Mouse (Mus musculus): ENCODE measurements around the gene 9930022D16Rik. TPM values are rescaled to one million over a fixed set of nuclear protein-coding genes. Genes with fewer than 3 reads are reported as not detected.

9930022D16Rik gene
- not detected in 2 replicates for polyA plus RNA-seq (2014; fragmentation: Nextera tagmentation; extraction: Ambion mirVana)

DNA sequence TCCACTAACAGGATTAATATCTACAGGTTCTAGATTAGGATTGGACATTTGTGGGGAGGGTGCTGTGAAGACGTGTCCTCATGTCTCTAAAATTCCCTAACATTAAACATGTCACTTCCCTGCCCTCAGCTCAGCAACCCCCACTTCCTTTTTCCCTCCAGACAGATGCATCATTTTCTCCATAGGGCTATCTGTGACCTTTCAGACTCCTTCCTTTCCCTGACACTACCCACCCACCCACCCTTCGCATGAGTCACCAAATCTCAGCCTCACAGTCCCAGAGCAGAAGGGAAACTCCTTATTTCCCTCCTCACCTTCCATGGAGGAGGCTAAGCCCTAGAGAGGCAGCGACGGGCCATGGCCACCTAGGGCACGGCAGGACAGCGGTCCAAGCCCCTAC, at the start of gene 9930022D16Rik:
9930022D16Rik (plus strand) TSS at position 301 of the 400 bp plus-strand sequence.
- H3K27ac ChIP-seq (ENCODE audit: low read depth, low read length), result no peak within 1 kb of the TSS
- no peak for DNase-seq (ENCODE audit: low spot score)
- H3K9ac ChIP-seq (ENCODE audit: low read length), result no peak within 1 kb of the TSS
- H3K9me3 ChIP-seq (ENCODE audit: control insufficient read depth, low read length), result no peaks in the 10 kb centered on the region
- no peaks in the 10 kb centered on the region for H3K36me3 ChIP-seq (ENCODE audit: control insufficient read depth, insufficient read depth, low read length)
- H3K27me3 ChIP-seq (ENCODE audit: control insufficient read depth, insufficient read depth, low read length), result no peaks in the 10 kb centered on the region
- H3K4me3 ChIP-seq (ENCODE audit: low read depth, low read length), result no peak within 1 kb of the TSS
- ATAC-seq (replicated peaks; ENCODE audit: low FRiP score), result no peak
- H3K4me2 ChIP-seq (ENCODE audit: low read depth, low read length, severe bottlenecking), result no peak within 1 kb of the TSS
- no peaks in the 10 kb centered on the region for H3K4me1 ChIP-seq (replicated peaks; ENCODE audit: control insufficient read depth, insufficient read depth, low read length)
- whole genome bisulfite sequencing, result 91% methylated on average over 6 of the region's 6 CpGs

DNA sequence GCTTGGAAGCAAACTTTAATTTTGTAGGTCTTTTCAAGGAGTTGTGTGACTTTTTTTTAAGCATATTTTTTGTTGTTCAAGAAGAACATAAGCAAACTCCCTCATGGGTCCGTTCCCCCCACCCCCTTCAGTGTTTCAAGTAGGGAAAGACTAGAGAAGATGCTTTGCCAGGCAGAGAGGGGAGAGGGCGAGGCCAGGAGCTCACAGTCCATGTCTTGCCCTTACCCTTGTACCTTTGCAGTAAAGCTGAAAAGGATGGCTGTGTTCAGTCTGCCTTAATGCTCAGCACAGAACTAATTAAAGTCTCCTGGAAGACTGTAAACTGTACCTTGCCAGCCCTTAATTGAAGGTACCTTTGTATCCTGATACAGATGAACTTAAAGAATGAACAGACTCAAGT, 49.4 kb upstream of the 9930022D16Rik start:
- H3K27ac ChIP-seq (ENCODE audit: low read depth, low read length), result no peak overlapping the region

DNA sequence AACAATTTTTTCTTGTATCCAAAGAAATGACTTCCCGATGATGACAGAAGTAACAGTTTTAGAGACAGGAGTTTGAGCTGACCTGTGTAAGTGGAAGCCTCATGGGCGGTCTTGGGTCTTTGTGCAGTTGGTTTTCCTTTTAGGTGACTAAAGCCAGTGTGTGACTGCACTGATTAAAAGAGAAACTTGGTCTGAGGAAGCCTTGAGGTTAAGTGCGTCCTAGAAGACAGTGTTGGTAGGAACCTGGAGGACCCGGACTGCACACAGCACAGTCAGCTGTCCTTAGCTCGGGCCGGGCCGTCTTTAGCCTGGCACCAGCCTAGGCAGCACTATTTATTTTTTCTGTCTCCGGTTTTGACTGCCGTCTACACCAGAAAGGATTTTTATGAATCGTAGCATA, 48.8 kb upstream of the 9930022D16Rik start:
- H3K4me2 ChIP-seq (ENCODE audit: low read depth, low read length, severe bottlenecking), result no peak overlapping the region
- H3K27me3 ChIP-seq (ENCODE audit: control insufficient read depth, insufficient read depth, low read length), result no peaks in the 10 kb centered on the region
- no peak for DNase-seq (ENCODE audit: low spot score)
- ATAC-seq (replicated peaks; ENCODE audit: low FRiP score), result no peak
- H3K9me3 ChIP-seq (ENCODE audit: control insufficient read depth, low read length), result no peaks in the 10 kb centered on the region
- peaks cover 4% of the 10 kb centered on the region; the same call in 1 of the 2 replicates for H3K36me3 ChIP-seq (ENCODE audit: control insufficient read depth, insufficient read depth, low read length)
- WGBS, result 89% methylated on average over 10 of the region's 10 CpGs
- H3K4me1 ChIP-seq (replicated peaks; ENCODE audit: control insufficient read depth, insufficient read depth, low read length), result no peaks in the 10 kb centered on the region
- H3K9ac ChIP-seq (ENCODE audit: low read length), result no peak overlapping the region
- H3K4me3 ChIP-seq (ENCODE audit: low read depth, low read length), result no peak overlapping the region
- no peak overlapping the region for H3K27ac ChIP-seq (ENCODE audit: low read depth, low read length)

More for the DNA sequence above, 49.4 kb upstream of the 9930022D16Rik start:
- Histone ChIP-seq H3K27me3 (ENCODE audit: control insufficient read depth, insufficient read depth, low read length) (no peaks in the 10 kb centered on the region), H3K9ac (ENCODE audit: low read length) (no peak overlapping the region), H3K4me3 (ENCODE audit: low read depth, low read length) (no peak overlapping the region; the same call in 1 of the 2 replicates), H3K9me3 (ENCODE audit: control insufficient read depth, low read length) (no peaks in the 10 kb centered on the region), H3K36me3 (ENCODE audit: control insufficient read depth, insufficient read depth, low read length) (peaks cover 4% of the 10 kb centered on the region; the same call in 1 of the 2 replicates), H3K4me1 (replicated peaks; ENCODE audit: control insufficient read depth, insufficient read depth, low read length) (no peaks in the 10 kb centered on the region), H3K4me2 (ENCODE audit: low read depth, low read length, severe bottlenecking) (peak overlapping the region; percentile 80)
- ATAC-seq (replicated peaks; ENCODE audit: low FRiP score), result no peak
- DNase-seq (ENCODE audit: low spot score), result no peak
- 66% methylated on average over 2 of the region's 2 CpGs for WGBS

DNA sequence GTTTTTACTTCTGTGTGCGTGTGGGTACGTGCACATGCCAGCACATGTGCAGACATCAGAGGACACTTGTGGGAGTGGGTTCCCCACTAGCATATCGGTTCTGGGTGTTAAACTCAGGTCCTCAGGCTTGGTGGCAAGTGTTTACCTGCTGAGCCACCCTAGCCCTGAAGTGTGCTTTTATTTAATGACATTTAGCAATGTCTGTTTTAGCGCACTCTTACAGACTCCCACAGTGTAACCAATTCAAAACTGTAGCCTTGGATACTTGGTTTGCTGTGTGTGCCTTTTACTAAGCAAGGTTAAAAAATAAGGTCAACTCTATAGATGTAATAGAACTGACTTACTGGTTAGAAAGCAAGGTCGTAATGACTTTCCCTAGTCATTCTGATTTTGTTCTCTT, 47.9 kb upstream of the 9930022D16Rik start:
- Histone ChIP-seq H3K27me3 (ENCODE audit: control insufficient read depth, insufficient read depth, low read length) (no peaks in the 10 kb centered on the region), H3K4me3 (ENCODE audit: low read depth, low read length) (no peak overlapping the region), H3K4me2 (ENCODE audit: low read depth, low read length, severe bottlenecking) (no peak overlapping the region), H3K27ac (ENCODE audit: low read depth, low read length) (no peak overlapping the region), H3K36me3 (ENCODE audit: control insufficient read depth, insufficient read depth, low read length) (peaks cover 4% of the 10 kb centered on the region; the same call in 1 of the 2 replicates), H3K9ac (ENCODE audit: low read length) (no peak overlapping the region), H3K9me3 (ENCODE audit: control insufficient read depth, low read length) (no peaks in the 10 kb centered on the region), H3K4me1 (replicated peaks; ENCODE audit: control insufficient read depth, insufficient read depth, low read length) (no peaks in the 10 kb centered on the region)
- no peak for DNase-seq (ENCODE audit: low spot score)
- WGBS, result 95% methylated on average over 5 of the region's 5 CpGs
- ATAC-seq (replicated peaks; ENCODE audit: low FRiP score), result no peak

DNA sequence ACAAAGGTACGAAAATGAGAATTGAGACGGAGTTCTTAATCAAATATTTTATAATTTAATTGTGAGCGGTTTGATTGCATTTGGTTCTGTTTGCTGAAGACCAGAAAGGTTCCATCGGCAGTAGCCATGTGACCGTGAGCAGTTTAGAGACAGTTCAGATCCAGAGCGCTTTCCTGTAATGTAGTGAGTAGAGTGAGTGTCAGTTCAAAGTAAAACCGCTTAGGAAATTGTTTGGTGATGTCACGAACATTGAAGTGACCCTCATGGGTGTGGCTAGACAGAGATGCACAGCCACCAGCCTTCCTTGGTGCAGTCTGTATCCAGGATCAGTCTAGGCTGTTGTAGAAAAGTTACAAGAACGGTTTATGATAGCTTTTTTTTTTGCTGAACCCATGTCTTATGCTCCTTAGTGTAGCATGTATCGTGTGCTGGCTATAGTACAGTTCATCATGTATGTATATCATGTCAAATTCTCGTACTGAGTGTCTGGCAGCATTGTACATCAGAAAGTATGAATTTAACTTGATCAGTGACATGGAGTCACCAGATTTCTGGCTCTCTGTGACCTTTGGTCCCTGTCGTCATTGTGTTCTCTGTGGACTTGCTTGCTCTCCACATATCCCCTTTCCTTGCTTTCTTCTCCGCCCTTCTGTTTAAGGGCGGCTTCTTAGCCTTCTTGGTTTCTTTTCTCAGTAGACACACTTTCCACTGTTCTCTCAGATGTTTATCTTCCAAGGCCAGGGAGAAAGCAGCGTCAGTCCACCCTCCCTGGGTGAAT, 46.7 kb upstream of the 9930022D16Rik start:
- no peaks in the 10 kb centered on the region for H3K4me1 ChIP-seq (replicated peaks; ENCODE audit: control insufficient read depth, insufficient read depth, low read length)

DNA sequence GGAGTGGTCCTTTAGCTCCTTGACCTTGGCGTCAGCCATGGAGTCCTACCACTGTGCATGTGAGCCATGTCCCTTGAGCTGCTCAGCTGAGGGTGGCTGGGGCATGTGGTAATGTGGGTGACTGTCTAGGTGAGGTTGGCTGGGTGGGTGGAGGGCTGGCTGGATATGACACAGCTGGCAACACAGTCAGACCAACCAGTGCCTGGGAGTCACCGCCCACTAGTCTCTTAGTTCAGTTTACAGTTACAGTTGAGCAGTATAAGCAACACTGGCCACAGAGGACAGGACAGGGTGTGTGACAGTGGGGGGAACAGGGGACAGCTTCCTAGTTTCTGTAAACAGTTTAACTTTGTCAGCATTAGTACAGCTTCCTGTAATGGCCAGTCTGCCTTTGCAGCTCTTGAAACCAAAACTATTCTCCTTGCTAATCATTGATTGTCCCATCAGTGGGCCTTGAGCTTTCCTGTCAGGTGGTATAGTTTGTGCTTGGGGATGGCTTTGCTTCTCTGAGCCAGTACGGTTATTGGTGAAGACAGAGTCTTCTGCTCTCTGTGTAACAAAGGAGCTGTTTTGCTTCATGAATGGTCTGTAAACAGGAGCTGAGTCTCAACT, 44.6 kb upstream of the 9930022D16Rik start:
- H3K4me3 ChIP-seq (ENCODE audit: low read depth, low read length), result no peak overlapping the region
- DNase-seq (ENCODE audit: low spot score) (no peak), ATAC-seq (replicated peaks; ENCODE audit: low FRiP score) (no peak)
- no peaks in the 10 kb centered on the region for H3K4me1 ChIP-seq (replicated peaks; ENCODE audit: control insufficient read depth, insufficient read depth, low read length)
- H3K27ac ChIP-seq (ENCODE audit: low read depth, low read length), result no peak overlapping the region
- peaks cover 4% of the 10 kb centered on the region; the same call in 1 of the 2 replicates for H3K36me3 ChIP-seq (ENCODE audit: control insufficient read depth, insufficient read depth, low read length)
- H3K27me3 ChIP-seq (ENCODE audit: control insufficient read depth, insufficient read depth, low read length), result no peaks in the 10 kb centered on the region
- 94% methylated on average over 3 of the region's 3 CpGs for WGBS
- no peak overlapping the region for H3K9ac ChIP-seq (ENCODE audit: low read length)
- no peaks in the 10 kb centered on the region for H3K9me3 ChIP-seq (ENCODE audit: control insufficient read depth, low read length)
- H3K4me2 ChIP-seq (ENCODE audit: low read depth, low read length, severe bottlenecking), result no peak overlapping the region

More for the DNA sequence above, 46.7 kb upstream of the 9930022D16Rik start:
- no peak overlapping the region for H3K4me2 ChIP-seq (ENCODE audit: low read depth, low read length, severe bottlenecking)
- no peaks in the 10 kb centered on the region for H3K9me3 ChIP-seq (ENCODE audit: control insufficient read depth, low read length)
- no peaks in the 10 kb centered on the region for H3K27me3 ChIP-seq (ENCODE audit: control insufficient read depth, insufficient read depth, low read length)
- H3K4me3 ChIP-seq (ENCODE audit: low read depth, low read length), result no peak overlapping the region
- ATAC-seq (replicated peaks; ENCODE audit: low FRiP score) (no peak), DNase-seq (ENCODE audit: low spot score) (no peak)
- 90% methylated on average over 15 of the region's 15 CpGs for WGBS
- no peak overlapping the region for H3K27ac ChIP-seq (ENCODE audit: low read depth, low read length)
- H3K36me3 ChIP-seq (ENCODE audit: control insufficient read depth, insufficient read depth, low read length), result peaks cover 4% of the 10 kb centered on the region; the same call in 1 of the 2 replicates
- no peak overlapping the region for H3K9ac ChIP-seq (ENCODE audit: low read length)

DNA sequence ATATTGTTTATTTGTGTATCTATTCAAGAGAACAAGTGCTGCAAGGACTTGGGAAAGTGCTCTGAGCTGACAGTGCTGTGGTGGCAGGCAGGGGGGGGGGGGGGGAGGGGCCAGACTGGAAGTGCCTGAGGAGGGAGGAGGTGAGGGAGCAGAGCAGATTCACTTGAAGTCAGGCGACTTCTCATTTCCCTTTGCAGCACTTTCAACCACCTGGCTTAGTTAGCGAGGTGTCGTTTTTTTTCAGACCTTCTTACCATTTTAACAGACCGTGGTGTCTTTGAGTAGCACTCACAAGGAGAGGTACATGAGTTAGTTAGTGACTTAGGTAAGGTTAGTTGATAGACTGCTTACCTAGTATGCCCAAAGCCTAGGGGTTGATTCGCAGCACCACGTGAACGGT, 38.3 kb upstream of the 9930022D16Rik start:
- DNase-seq (ENCODE audit: low spot score), result no peak
- H3K4me3 ChIP-seq (ENCODE audit: low read depth, low read length), result no peak overlapping the region
- no peaks in the 10 kb centered on the region for H3K27me3 ChIP-seq (ENCODE audit: control insufficient read depth, insufficient read depth, low read length)
- peaks cover 7% of the 10 kb centered on the region; the same call in 1 of the 2 replicates for H3K4me1 ChIP-seq (replicated peaks; ENCODE audit: control insufficient read depth, insufficient read depth, low read length)
- no peaks in the 10 kb centered on the region; the same call in 1 of the 2 replicates for H3K36me3 ChIP-seq (ENCODE audit: control insufficient read depth, insufficient read depth, low read length)
- no peak overlapping the region for H3K9ac ChIP-seq (ENCODE audit: low read length)
- no peaks in the 10 kb centered on the region for H3K9me3 ChIP-seq (ENCODE audit: control insufficient read depth, low read length)
- WGBS, result 81% methylated on average over 7 of the region's 7 CpGs
- no peak for ATAC-seq (replicated peaks; ENCODE audit: low FRiP score)
- H3K27ac ChIP-seq (ENCODE audit: low read depth, low read length), result no peak overlapping the region
- H3K4me2 ChIP-seq (ENCODE audit: low read depth, low read length, severe bottlenecking), result no peak overlapping the region

DNA sequence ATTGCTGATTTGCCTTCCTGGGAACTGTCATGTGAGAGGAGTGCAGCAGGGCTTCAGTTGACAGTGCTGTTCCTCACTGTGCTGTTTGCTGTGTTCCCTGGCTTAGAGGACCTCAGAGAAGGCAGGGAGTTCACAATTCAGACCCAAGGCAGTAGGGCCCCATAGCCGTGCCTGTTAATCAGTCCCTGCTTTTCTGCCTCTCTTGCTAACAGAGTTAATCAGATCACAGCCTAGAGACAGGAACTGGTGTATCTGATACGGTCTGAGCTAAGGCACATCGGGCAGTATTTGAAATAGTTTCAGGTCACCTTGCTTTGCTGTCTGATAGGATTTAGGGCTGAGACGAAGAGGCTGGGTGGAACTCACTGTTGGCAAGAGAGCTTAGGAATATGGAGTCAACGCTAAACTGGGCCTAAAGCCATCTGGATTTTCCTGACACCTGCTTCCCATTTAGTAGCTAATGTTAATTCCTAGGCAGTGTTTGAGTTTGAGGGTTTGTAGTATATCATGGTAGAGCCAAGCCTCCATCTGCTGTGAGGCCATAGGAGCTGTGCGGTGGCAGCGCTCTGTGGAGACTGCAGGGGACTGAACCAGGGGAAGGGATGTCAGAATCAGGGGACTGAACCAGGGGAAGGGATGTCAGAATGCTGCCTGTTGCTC, 37.1 kb upstream of the 9930022D16Rik start:
- DNase-seq (ENCODE audit: low spot score) (no peak), ATAC-seq (replicated peaks; ENCODE audit: low FRiP score) (no peak)
- no peak overlapping the region for H3K27ac ChIP-seq (ENCODE audit: low read depth, low read length)
- H3K4me3 ChIP-seq (ENCODE audit: low read depth, low read length), result no peak overlapping the region
- no peaks in the 10 kb centered on the region for H3K27me3 ChIP-seq (ENCODE audit: control insufficient read depth, insufficient read depth, low read length)
- no peak overlapping the region for H3K9ac ChIP-seq (ENCODE audit: low read length)
- no peaks in the 10 kb centered on the region for H3K9me3 ChIP-seq (ENCODE audit: control insufficient read depth, low read length)
- no peaks in the 10 kb centered on the region; the same call in 1 of the 2 replicates for H3K36me3 ChIP-seq (ENCODE audit: control insufficient read depth, insufficient read depth, low read length)
- 59% methylated on average over 7 of the region's 7 CpGs for WGBS
- no peak overlapping the region for H3K4me2 ChIP-seq (ENCODE audit: low read depth, low read length, severe bottlenecking)
- H3K4me1 ChIP-seq (replicated peaks; ENCODE audit: control insufficient read depth, insufficient read depth, low read length), result peaks cover 7% of the 10 kb centered on the region; the same call in 1 of the 2 replicates

All from forebrain, embryonic 11.5 days (tissue).